Mouse (Mus musculus): Measurements from ENCODE around the gene Camsap1. TPM values are rescaled to one million over a fixed set of nuclear protein-coding genes. Genes with fewer than 3 reads are reported as not detected.

Gene Camsap1
- polyA plus RNA-seq, 1 experiment from 2014 or later = 55.6 TPM

DNA sequence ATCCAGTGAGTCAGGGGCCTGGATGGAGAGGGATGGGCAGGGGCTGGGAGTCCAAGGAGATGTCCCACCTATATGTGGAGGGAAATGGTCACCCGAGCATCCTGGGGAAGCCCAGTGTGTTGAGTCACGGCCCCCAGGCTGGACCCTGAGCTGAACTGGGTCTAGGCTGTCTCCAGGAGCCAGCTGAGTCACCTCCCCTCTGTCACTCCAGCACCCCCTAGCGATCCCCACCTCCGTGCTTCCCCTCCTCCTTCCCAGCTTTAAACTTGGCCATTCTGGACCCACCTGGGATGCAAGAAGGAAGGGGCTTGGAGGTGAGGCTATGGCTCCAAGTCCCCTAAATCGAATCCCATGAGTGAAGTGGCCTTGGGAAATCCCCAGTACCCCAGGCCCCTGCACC, 94.9 kb downstream of the Camsap1 start:
- Histone ChIP-seq H3K9me3 (ENCODE audit: control insufficient read depth, low read length) (no peaks in the 10 kb centered on the region), H3K36me3 (ENCODE audit: control insufficient read depth, insufficient read depth, low read length) (no peaks in the 10 kb centered on the region), H3K27ac (ENCODE audit: low read depth, low read length) (no peak overlapping the region), H3K27me3 (ENCODE audit: control insufficient read depth, insufficient read depth, low read length) (no peaks in the 10 kb centered on the region), H3K4me3 (ENCODE audit: low read depth, low read length) (no peak overlapping the region), H3K9ac (ENCODE audit: low read length) (no peak overlapping the region), H3K4me1 (replicated peaks; ENCODE audit: control insufficient read depth, insufficient read depth, low read length) (no peaks in the 10 kb centered on the region), H3K4me2 (ENCODE audit: low read depth, low read length, severe bottlenecking) (no peak overlapping the region)
- ATAC-seq (replicated peaks; ENCODE audit: low FRiP score) (no peak), DNase-seq (ENCODE audit: low spot score) (no peak)
- WGBS = 76% methylated on average over 5 of the region's 5 CpGs

DNA sequence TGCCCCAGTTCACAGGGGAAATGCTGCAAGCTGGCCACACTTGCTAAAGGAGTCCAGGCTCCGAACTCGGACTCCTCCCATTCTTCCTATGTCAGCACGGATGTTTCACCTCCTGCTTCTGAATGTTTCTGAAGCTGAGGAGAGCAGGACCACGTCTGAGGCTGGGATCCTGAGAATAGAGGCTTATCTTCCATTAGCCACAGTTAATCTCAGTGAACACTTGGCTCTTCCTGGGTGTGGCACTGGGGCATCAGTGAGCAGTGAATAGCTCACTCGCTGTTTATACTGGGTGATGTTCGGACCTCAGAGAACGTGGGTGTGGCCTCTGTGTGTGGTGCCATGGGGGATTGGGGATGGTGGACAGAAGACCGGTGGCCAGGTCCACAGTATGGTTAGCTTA, 95.9 kb downstream of the Camsap1 start:
- DNase-seq (ENCODE audit: low spot score) = no peak
- no peak overlapping the region for H3K4me2 ChIP-seq (ENCODE audit: low read depth, low read length, severe bottlenecking)
- no peak overlapping the region for H3K27ac ChIP-seq (ENCODE audit: low read depth, low read length)
- no peak overlapping the region for H3K4me3 ChIP-seq (ENCODE audit: low read depth, low read length)
- no peaks in the 10 kb centered on the region for H3K27me3 ChIP-seq (ENCODE audit: control insufficient read depth, insufficient read depth, low read length)
- H3K36me3 ChIP-seq (ENCODE audit: control insufficient read depth, insufficient read depth, low read length) = no peaks in the 10 kb centered on the region
- ATAC-seq (replicated peaks; ENCODE audit: low FRiP score) = no peak
- 71% methylated on average over 8 of the region's 8 CpGs for WGBS
- no peaks in the 10 kb centered on the region for H3K4me1 ChIP-seq (replicated peaks; ENCODE audit: control insufficient read depth, insufficient read depth, low read length)
- no peak overlapping the region for H3K9ac ChIP-seq (ENCODE audit: low read length)
- H3K9me3 ChIP-seq (ENCODE audit: control insufficient read depth, low read length) = no peaks in the 10 kb centered on the region

DNA sequence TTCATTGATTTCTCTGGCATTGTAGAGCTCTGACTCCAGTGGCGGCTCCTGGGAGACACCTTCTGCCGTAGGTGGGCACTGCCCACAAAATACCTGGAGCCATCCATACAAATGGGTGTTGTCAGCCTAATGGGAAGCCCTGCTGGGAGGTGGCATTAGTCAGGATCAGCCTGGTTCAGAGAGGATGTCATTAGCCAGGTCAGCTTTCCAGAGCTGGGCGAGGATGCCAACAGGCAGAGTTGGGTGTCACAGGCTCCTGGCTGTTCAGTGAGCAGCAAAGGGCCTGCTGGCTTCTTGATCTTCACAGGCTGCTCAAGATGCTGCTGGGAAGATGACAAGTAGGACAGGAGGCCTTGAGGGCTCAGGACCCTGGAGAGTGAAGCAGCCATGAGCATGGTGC, 98.3 kb downstream of the Camsap1 start:
- Histone ChIP-seq H3K27me3 (ENCODE audit: control insufficient read depth, insufficient read depth, low read length) (no peaks in the 10 kb centered on the region), H3K4me1 (replicated peaks; ENCODE audit: control insufficient read depth, insufficient read depth, low read length) (no peaks in the 10 kb centered on the region), H3K27ac (ENCODE audit: low read depth, low read length) (no peak overlapping the region), H3K4me3 (ENCODE audit: low read depth, low read length) (no peak overlapping the region), H3K36me3 (ENCODE audit: control insufficient read depth, insufficient read depth, low read length) (no peaks in the 10 kb centered on the region), H3K4me2 (ENCODE audit: low read depth, low read length, severe bottlenecking) (no peak overlapping the region), H3K9ac (ENCODE audit: low read length) (no peak overlapping the region), H3K9me3 (ENCODE audit: control insufficient read depth, low read length) (no peaks in the 10 kb centered on the region)
- WGBS = 92% methylated on average over 3 of the region's 3 CpGs
- ATAC-seq (replicated peaks; ENCODE audit: low FRiP score) = no peak
- DNase-seq (ENCODE audit: low spot score) = no peak

DNA sequence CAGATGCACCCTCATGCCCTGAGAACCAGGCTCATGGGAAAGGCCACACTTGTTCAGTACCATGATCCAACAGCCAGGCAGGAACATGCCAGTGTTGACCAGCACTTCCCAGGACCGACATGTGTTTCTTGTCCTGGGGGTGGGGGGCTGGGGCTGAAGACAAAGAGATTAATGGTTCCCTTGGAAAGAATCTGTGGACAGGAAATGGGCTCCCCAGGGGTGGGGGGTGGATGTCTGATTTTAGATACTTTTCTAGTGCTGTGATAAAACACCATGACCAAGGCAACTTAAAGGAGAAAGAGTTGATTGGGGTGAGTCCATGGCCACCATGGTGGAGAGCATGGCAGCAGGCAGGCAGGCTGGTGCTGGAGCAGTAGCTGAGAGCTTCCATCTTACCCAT, 100.8 kb downstream of the Camsap1 start:
- Histone ChIP-seq H3K36me3 (ENCODE audit: control insufficient read depth, insufficient read depth, low read length) (no peaks in the 10 kb centered on the region), H3K9me3 (ENCODE audit: control insufficient read depth, low read length) (no peaks in the 10 kb centered on the region), H3K4me2 (ENCODE audit: low read depth, low read length, severe bottlenecking) (no peak overlapping the region), H3K27ac (ENCODE audit: low read depth, low read length) (no peak overlapping the region), H3K4me1 (replicated peaks; ENCODE audit: control insufficient read depth, insufficient read depth, low read length) (no peaks in the 10 kb centered on the region), H3K9ac (ENCODE audit: low read length) (no peak overlapping the region), H3K4me3 (ENCODE audit: low read depth, low read length) (no peak overlapping the region), H3K27me3 (ENCODE audit: control insufficient read depth, insufficient read depth, low read length) (peaks cover 9% of the 10 kb centered on the region)
- no peak for ATAC-seq (replicated peaks; ENCODE audit: low FRiP score)
- DNase-seq (ENCODE audit: low spot score) = no peak
- 50% methylated on average over 1 of the region's 1 CpGs for WGBS

DNA sequence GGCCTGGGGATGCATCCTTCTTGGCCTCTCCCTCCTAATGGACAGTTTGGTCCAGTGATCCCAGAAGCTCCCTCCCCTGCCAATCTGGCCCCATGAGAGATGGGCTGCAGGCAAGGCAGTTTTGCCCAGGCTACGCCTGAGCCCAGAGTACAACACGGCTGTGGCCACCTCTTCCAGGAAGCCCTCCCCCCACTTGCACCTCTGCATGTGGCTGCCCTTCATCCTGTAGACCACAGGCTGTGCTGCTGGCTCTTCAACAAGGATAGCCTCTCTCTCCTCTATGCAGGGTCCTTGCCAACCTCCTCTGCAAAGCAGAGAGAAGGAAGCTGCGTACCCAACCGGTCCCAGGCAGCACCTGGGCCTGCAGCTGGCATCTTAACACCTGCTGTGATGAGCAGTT, 104.0 kb downstream of the Camsap1 start:
- DNase-seq (ENCODE audit: low spot score) = no peak
- H3K27ac ChIP-seq (ENCODE audit: low read depth, low read length) = no peak overlapping the region
- peaks cover 9% of the 10 kb centered on the region for H3K27me3 ChIP-seq (ENCODE audit: control insufficient read depth, insufficient read depth, low read length)
- WGBS = 65% methylated on average over 4 of the region's 4 CpGs
- H3K9ac ChIP-seq (ENCODE audit: low read length) = no peak overlapping the region
- no peaks in the 10 kb centered on the region for H3K36me3 ChIP-seq (ENCODE audit: control insufficient read depth, insufficient read depth, low read length)
- no peaks in the 10 kb centered on the region for H3K4me1 ChIP-seq (replicated peaks; ENCODE audit: control insufficient read depth, insufficient read depth, low read length)
- H3K9me3 ChIP-seq (ENCODE audit: control insufficient read depth, low read length) = no peaks in the 10 kb centered on the region
- ATAC-seq (replicated peaks; ENCODE audit: low FRiP score) = no peak
- no peak overlapping the region for H3K4me3 ChIP-seq (ENCODE audit: low read depth, low read length)
- H3K4me2 ChIP-seq (ENCODE audit: low read depth, low read length, severe bottlenecking) = no peak overlapping the region

DNA sequence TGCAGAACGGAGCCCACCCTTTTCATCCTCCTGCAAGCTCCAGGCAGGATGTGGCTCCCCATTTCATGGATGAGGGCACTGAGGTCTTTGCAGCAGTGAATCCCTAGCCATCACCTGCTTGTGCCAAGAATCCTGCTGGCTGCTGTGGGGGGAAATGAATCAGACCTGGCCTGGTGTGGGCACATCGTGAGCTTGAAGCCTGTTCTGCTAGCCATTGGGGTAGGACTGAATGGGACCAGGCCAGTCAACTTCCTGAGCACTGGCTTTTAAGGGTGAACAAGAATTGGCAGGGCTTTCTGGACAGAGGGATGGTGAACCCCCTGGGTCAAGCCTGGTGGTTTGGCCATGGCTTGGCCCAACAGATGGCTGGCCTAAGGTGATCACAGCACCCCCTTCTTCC, 104.6 kb downstream of the Camsap1 start:
- Histone ChIP-seq H3K4me1 (replicated peaks; ENCODE audit: control insufficient read depth, insufficient read depth, low read length) (no peaks in the 10 kb centered on the region), H3K4me2 (ENCODE audit: low read depth, low read length, severe bottlenecking) (no peak overlapping the region)
- WGBS = 94% methylated on average over 2 of the region's 2 CpGs

DNA sequence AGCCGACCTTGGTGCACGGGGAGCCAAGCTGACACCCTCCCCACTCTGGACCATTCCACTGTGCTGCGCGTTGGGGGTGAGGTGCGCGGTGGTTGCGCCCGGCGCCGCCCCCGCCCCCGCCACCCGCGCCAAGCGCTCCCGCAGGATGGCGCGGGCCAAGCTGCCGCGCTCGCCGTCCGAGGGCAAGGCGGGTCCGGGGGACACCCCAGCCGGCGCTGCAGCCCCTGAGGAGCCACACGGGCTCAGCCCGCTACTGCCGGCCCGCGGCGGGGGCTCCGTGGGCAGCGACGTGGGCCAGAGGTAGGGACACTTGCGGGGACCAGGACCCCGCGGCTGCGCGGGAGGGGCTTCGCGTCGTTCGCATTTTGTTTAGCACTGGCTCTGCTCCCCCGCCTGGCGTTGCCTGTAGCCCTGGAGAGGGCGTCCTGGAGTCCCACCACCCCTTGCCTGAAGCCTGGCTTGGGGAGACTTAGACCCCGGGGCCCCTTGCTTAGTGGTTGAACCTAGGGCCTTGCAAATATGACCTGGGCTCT, 105.3 kb downstream of the Camsap1 start:
- Histone ChIP-seq H3K27ac (ENCODE audit: low read depth, low read length) (no peak overlapping the region), H3K9me3 (ENCODE audit: control insufficient read depth, low read length) (no peaks in the 10 kb centered on the region), H3K4me2 (ENCODE audit: low read depth, low read length, severe bottlenecking) (peak overlapping the region; percentile 84), H3K27me3 (ENCODE audit: control insufficient read depth, insufficient read depth, low read length) (peaks cover 9% of the 10 kb centered on the region), H3K36me3 (ENCODE audit: control insufficient read depth, insufficient read depth, low read length) (no peaks in the 10 kb centered on the region), H3K9ac (ENCODE audit: low read length) (peak overlapping the region; percentile 61), H3K4me3 (ENCODE audit: low read depth, low read length) (peak overlapping the region; percentile 43), H3K4me1 (replicated peaks; ENCODE audit: control insufficient read depth, insufficient read depth, low read length) (no peaks in the 10 kb centered on the region)
- DNase-seq (ENCODE audit: low spot score) = peak; percentile 55
- WGBS = 4% methylated on average over 37 of the region's 49 CpGs
- no peak for ATAC-seq (replicated peaks; ENCODE audit: low FRiP score)

More for the DNA sequence above, 104.6 kb downstream of the Camsap1 start:
- DNase-seq (ENCODE audit: low spot score) = no peak
- Histone ChIP-seq H3K27me3 (ENCODE audit: control insufficient read depth, insufficient read depth, low read length) (peaks cover 9% of the 10 kb centered on the region), H3K27ac (ENCODE audit: low read depth, low read length) (no peak overlapping the region), H3K9ac (ENCODE audit: low read length) (no peak overlapping the region), H3K4me3 (ENCODE audit: low read depth, low read length) (no peak overlapping the region), H3K36me3 (ENCODE audit: control insufficient read depth, insufficient read depth, low read length) (no peaks in the 10 kb centered on the region), H3K9me3 (ENCODE audit: control insufficient read depth, low read length) (no peaks in the 10 kb centered on the region)
- ATAC-seq (replicated peaks; ENCODE audit: low FRiP score) = no peak

DNA sequence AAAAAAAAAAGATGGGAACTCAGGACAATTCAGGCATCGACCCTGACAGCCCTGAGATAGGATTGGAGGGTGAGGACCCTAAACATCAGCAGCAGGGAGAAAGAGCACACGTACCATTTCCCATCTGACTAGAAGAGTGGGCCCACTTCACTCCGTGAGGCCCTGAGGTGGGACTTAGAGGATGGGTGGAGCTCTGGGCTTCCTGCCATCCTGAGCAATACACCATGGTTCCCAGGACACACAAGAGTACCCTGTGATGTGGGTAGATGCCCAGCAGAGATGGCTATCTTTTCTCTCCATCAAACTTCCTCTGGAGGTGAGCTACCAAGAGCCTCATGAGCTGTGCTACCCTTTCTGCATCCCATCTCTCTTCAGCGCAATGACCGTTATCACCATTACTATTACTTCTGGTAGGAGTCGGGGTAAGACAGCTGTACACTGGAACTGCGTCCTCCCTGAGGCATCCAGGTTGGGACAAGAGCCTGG, 105.8 kb downstream of the Camsap1 start:
- ATAC-seq (replicated peaks; ENCODE audit: low FRiP score) (no peak), DNase-seq (ENCODE audit: low spot score) (no peak)
- peak overlapping the region; percentile 84 for H3K4me2 ChIP-seq (ENCODE audit: low read depth, low read length, severe bottlenecking)
- H3K36me3 ChIP-seq (ENCODE audit: control insufficient read depth, insufficient read depth, low read length) = no peaks in the 10 kb centered on the region
- WGBS = 30% methylated on average over 7 of the region's 7 CpGs
- H3K9ac ChIP-seq (ENCODE audit: low read length) = peak overlapping the region; percentile 61; the same call in 1 of the 2 replicates
- H3K27me3 ChIP-seq (ENCODE audit: control insufficient read depth, insufficient read depth, low read length) = peaks cover 9% of the 10 kb centered on the region
- no peaks in the 10 kb centered on the region for H3K9me3 ChIP-seq (ENCODE audit: control insufficient read depth, low read length)
- no peak overlapping the region for H3K27ac ChIP-seq (ENCODE audit: low read depth, low read length)
- no peaks in the 10 kb centered on the region for H3K4me1 ChIP-seq (replicated peaks; ENCODE audit: control insufficient read depth, insufficient read depth, low read length)
- peak overlapping the region; percentile 43 for H3K4me3 ChIP-seq (ENCODE audit: low read depth, low read length)

Measured in forebrain, embryonic 11.5 days (tissue).